Mouse (Mus musculus) kidney, embryonic 16.5 days (tissue): ENCODE results near the gene Lrig1. TPM values are rescaled to one million over a fixed set of nuclear protein-coding genes. Genes with fewer than 3 reads are reported as not detected.

Source experiments
- ATAC-seq: fragments of 200-750 bp; cut with Nextera tagmentation; 2 replicates; pipeline ENCODE4 v1.8.0; 2017; ENCODE audit warnings: moderate TSS enrichment; ENCODE audit not compliant: low FRiP score, low TSS enrichment
- H3K27ac ChIP-seq: fragments of 300-500 bp; sonication (generic); 2 replicates; pipeline ENCODE4 v1.5.1; 2014; ENCODE audit warnings: low read length
- H3K27me3 ChIP-seq: fragments of 300-500 bp; sonication (generic); 2 replicates; pipeline ENCODE4 v1.6.1; 2014; ENCODE audit warnings: low read length, control low read depth, mixed read lengths; ENCODE audit not compliant: insufficient read depth
- H3K36me3 ChIP-seq: fragments of 300-500 bp; sonication (generic); 2 replicates; pipeline ENCODE4 v1.6.1; 2014; ENCODE audit warnings: low read length, control low read depth, mixed read lengths; ENCODE audit not compliant: insufficient read depth
- H3K4me1 ChIP-seq: fragments of 300-500 bp; sonication (generic); 2 replicates; pipeline ENCODE4 v1.6.1; 2014; ENCODE audit warnings: low read length, control low read depth, mixed read lengths; ENCODE audit not compliant: insufficient read depth
- H3K4me2 ChIP-seq: fragments of 300-500 bp; sonication (generic); replicated peaks from 2 replicates; pipeline ENCODE4 v1.6.1; 2014; ENCODE audit warnings: low read depth, low read length
- H3K4me3 ChIP-seq: fragments of 300-500 bp; sonication (generic); 2 replicates; pipeline ENCODE4 v1.5.1; 2014; ENCODE audit warnings: mild to moderate bottlenecking, low read length
- H3K9ac ChIP-seq: fragments of 300-500 bp; sonication (generic); replicated peaks from 2 replicates; pipeline ENCODE4 v1.6.1; 2014; ENCODE audit warnings: low read length
- H3K9me3 ChIP-seq: fragments of 300-500 bp; sonication (generic); 2 replicates; pipeline ENCODE4 v1.6.1; 2016; ENCODE audit warnings: low read length, control low read depth
- WGBS: fragments of 180-500 bp; shearing (Covaris S2); extraction: QIAGEN DNeasy Blood & Tissue Kit; methylation state at CpG from one replicate; pipeline ENCODE4 v1.1.7; 2014; 5-methylcytosine and 5-hydroxymethylcytosine counted together
- polyA plus RNA-seq: library from polyadenylated mRNA; unstranded; fragments of >200 nt; fragmentation: Nextera tagmentation; extraction: Ambion mirVana; gene quantifications from 2 replicates; pipeline ENCODE4 v1.2.1, GENCODE M21; 2015

Gene Lrig1
- polyA plus RNA-seq, 1 experiment from 2014 or later = 7.4 TPM

DNA sequence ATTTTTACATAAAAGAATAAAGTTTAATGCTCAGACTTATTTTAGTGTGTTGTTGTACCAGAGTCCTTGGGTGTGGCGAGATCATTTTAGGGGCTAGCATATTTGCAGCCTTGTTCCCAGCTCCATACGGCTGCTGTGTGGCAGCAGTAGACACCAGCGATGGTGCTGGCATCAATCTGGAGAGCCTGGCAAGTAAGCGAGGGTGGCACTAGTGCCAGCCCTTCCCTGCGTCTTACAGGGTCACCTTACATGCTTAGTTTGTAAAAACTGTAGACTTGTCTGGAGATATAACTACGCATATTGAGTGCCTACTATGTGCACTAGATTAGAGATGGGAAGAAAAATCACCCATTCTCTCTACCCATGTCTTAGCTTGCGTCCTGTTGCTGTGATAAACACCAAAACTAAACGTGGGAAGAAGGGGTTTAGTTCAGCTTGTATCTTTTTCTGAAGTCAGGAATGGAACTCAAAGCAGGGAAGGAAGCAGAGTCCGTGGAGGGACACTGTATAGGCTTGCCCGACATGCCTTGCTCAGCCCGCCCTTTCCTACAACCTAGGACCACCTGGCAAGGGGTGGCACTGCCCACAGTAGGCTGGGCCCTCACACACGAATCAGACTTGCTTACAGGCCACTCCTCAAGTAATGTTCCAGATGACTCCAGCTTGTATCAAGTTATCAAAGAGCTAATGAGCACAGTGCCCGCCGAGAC lies 103.8 kb downstream of the Lrig1 start:
- H3K27ac ChIP-seq = no peak overlapping the region
- H3K9ac ChIP-seq = no peak overlapping the region
- no peaks in the 10 kb centered on the region for H3K27me3 ChIP-seq
- H3K9me3 ChIP-seq = no peaks in the 10 kb centered on the region
- H3K4me3 ChIP-seq = no peak overlapping the region
- H3K4me1 ChIP-seq = peaks cover 41% of the 10 kb centered on the region
- H3K36me3 ChIP-seq = no peaks in the 10 kb centered on the region
- no peak for ATAC-seq
- no peak overlapping the region for H3K4me2 ChIP-seq
- WGBS = 79% methylated on average over 14 of the region's 14 CpGs

DNA sequence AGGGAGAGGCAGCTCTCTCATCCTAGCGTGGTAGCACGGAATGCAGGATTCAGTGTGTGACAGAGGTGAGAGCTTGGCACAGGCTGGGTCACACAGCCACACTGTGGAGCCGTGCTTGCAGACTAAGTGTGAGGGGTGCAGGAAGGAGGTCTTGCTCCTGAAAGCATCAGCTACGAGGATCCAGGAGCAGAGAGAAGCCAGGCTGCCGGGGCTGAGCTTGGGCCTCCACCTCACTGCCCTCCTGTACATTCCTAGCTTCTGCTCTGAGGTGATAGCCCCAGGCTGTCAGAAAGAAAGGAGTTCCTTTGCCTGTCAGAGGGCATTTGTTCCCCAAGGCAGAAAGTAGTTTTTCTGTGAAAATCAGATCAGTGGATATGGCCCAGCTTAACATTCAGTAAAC lies 104.8 kb downstream of the Lrig1 start:
- Histone ChIP-seq H3K27ac (no peak overlapping the region), H3K36me3 (no peaks in the 10 kb centered on the region), H3K4me3 (no peak overlapping the region), H3K27me3 (no peaks in the 10 kb centered on the region), H3K9me3 (no peaks in the 10 kb centered on the region), H3K4me1 (peaks cover 35% of the 10 kb centered on the region), H3K4me2 (no peak overlapping the region), H3K9ac (no peak overlapping the region)
- 65% methylated on average over 5 of the region's 5 CpGs for WGBS
- no peak for ATAC-seq

DNA sequence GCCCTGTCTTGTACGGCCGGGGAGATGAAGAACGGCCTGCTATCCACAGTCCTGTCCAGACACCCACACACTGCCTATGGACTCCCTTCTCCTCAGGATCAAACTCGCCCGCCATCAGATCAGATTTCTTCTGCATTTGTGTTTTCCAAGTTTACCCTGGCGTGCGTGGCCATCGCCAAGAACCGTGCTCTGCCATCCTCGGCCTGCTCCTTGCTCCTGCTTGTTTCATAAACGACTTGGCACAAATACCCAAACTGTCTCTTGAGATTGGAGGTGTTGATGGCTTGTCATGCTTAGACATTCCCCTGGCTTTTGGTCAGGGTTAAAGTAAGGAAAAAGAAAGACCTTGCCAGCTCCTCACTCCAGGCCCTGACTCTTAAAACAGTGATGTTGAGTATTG lies 105.2 kb downstream of the Lrig1 start:
- peaks cover 35% of the 10 kb centered on the region for H3K4me1 ChIP-seq
- H3K4me3 ChIP-seq = no peak overlapping the region
- H3K9ac ChIP-seq = 0 out of 2 replicates have a peak overlapping the region, but pooled peaks have one; percentile 29
- no peak for ATAC-seq
- no peaks in the 10 kb centered on the region for H3K27me3 ChIP-seq
- no peaks in the 10 kb centered on the region for H3K9me3 ChIP-seq
- 46% methylated on average over 11 of the region's 11 CpGs for WGBS
- no peak overlapping the region for H3K27ac ChIP-seq
- H3K36me3 ChIP-seq = no peaks in the 10 kb centered on the region
- no peak overlapping the region for H3K4me2 ChIP-seq

DNA sequence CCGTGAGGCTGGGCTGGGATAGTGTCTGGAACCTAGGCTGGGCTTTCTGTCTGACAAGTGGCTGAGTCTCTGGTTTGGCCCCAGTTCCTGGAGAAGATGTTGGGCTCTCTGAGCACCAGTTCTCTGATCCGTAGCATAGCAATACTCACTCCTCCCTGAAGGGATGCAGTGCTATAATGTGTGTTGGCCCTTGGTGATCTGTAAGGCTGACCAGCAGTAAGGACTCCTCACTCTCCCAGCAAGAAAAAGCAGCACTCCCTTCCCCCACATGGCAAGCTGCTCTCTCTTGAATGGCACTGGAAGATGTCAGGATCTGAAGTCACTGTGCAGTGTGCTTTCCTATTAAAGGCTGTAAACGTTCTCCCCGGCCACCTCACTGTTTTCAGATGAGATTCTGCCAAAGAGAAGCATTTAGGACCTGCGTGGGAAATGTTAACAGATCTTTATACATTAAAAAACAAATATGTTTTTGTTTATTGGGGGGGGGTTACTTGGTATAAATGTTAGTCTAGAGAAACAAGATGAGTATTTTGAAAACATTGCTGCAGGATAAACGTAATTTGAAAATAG lies 105.8 kb downstream of the Lrig1 start:
- Histone ChIP-seq H3K9me3 (no peaks in the 10 kb centered on the region), H3K36me3 (no peaks in the 10 kb centered on the region), H3K4me3 (no peak overlapping the region), H3K4me1 (peaks cover 35% of the 10 kb centered on the region), H3K4me2 (no peak overlapping the region), H3K27ac (no peak overlapping the region; the same call in 1 of the 2 replicates), H3K27me3 (no peaks in the 10 kb centered on the region), H3K9ac (no peak overlapping the region)
- WGBS = 47% methylated on average over 6 of the region's 6 CpGs
- no peak for ATAC-seq

DNA sequence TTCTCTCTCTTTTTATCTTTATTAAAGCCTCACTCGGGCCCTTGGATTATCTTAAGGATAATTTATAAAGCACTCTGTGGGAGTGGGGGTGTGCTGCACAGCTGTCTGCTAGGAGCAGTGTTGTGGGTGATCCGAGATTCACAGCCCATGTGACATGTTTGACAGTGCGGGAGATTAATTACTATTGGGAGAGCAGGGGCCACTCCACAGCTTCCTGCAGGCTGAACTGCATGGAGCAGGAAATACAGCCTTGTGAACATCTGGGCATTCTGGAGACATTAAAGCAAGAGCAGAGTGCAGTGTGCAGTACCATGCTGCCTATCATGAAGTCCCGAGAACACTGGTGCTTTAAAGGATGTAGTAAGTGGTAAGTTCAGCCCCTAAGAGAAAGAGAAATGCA lies 107.2 kb downstream of the Lrig1 start:
- H3K4me1 ChIP-seq = peaks cover 35% of the 10 kb centered on the region
- H3K4me2 ChIP-seq = peak overlapping the region; percentile 23; the same call in 1 of the 2 replicates
- ATAC-seq = peak; percentile 95
- H3K36me3 ChIP-seq = no peaks in the 10 kb centered on the region
- H3K4me3 ChIP-seq = no peak overlapping the region
- H3K27ac ChIP-seq = peak overlapping the region; percentile 50; the same call in 1 of the 2 replicates
- no peaks in the 10 kb centered on the region for H3K9me3 ChIP-seq
- no peak overlapping the region for H3K9ac ChIP-seq
- no peaks in the 10 kb centered on the region for H3K27me3 ChIP-seq
- WGBS = 8% methylated on average over 4 of the region's 4 CpGs

DNA sequence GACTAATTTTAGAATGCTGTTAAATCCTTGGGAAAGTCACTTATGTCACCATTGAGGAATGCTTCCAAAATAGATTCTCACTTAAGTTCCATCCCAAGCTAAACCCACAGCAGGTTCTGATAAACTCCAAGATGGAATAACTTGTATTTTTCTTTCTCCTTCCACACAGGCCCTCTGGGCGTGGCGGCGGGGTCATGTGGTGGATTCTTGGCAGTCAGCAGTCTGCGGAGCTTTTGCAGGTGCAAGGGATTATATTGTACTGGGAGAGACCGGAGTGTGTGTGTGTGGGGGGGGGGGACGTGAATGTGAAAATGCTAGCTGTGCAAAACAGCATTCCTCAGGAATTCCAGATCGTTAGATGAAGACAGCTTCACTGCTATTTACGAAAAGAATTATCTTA lies 107.7 kb downstream of the Lrig1 start:
- Histone ChIP-seq H3K4me2 (peak overlapping the region; percentile 23; the same call in 1 of the 2 replicates), H3K27ac (peak overlapping the region; percentile 18; the same call in 1 of the 2 replicates), H3K4me3 (no peak overlapping the region), H3K4me1 (peaks cover 35% of the 10 kb centered on the region), H3K36me3 (no peaks in the 10 kb centered on the region), H3K27me3 (no peaks in the 10 kb centered on the region), H3K9me3 (no peaks in the 10 kb centered on the region), H3K9ac (no peak overlapping the region)
- peak; percentile 53; the same call in 1 of the 2 replicates for ATAC-seq
- WGBS = 7% methylated on average over 8 of the region's 8 CpGs

DNA sequence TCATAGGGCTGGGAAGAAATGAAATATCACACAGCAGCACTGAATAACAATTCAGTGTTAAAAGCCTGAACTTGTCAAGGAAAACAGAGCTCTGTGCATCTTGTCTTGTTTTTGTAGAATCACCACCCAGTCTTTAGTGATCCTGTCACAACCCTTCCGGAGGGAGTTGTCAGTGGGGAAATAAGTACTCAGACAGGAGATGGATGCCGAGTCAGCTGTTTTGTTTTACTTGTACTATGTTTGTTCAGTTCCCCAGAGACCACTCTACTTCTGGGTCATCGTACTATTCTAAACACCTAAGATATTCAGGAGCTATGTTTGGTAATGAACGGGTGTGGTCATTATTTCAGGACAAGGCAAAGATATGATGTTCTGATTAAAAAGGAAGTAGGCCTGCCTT lies 111.6 kb downstream of the Lrig1 start:
- Histone ChIP-seq H3K9ac (no peak overlapping the region), H3K4me1 (peaks cover 13% of the 10 kb centered on the region), H3K36me3 (no peaks in the 10 kb centered on the region), H3K9me3 (no peaks in the 10 kb centered on the region), H3K4me3 (no peak overlapping the region), H3K4me2 (no peak overlapping the region), H3K27ac (no peak overlapping the region), H3K27me3 (no peaks in the 10 kb centered on the region)
- ATAC-seq = no peak
- WGBS = 59% methylated on average over 4 of the region's 4 CpGs

DNA sequence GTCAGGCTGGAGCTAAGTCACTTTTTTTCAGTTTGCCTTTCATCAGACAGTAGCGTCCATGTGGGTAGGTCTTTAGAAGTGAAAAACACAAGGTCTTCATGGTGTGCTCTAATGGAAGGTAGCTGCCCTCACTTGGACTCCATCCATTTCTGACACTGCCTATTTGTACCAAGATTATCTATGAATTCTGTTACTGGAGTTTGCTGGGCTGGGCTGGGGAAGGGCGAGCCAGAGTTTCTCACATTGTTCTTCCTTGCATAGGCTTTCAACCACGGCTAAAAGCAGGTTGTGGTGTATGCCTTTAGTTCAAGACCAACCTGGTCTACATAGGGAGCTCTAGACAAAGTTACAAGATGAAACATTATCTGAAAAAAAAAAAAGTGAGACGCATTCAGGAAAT lies 115.0 kb downstream of the Lrig1 start:
- WGBS = 85% methylated on average over 4 of the region's 4 CpGs
- Histone ChIP-seq H3K4me2 (no peak overlapping the region), H3K9me3 (no peaks in the 10 kb centered on the region), H3K4me1 (no peaks in the 10 kb centered on the region), H3K4me3 (no peak overlapping the region), H3K9ac (no peak overlapping the region), H3K27ac (no peak overlapping the region), H3K36me3 (no peaks in the 10 kb centered on the region), H3K27me3 (no peaks in the 10 kb centered on the region)
- ATAC-seq = no peak

DNA sequence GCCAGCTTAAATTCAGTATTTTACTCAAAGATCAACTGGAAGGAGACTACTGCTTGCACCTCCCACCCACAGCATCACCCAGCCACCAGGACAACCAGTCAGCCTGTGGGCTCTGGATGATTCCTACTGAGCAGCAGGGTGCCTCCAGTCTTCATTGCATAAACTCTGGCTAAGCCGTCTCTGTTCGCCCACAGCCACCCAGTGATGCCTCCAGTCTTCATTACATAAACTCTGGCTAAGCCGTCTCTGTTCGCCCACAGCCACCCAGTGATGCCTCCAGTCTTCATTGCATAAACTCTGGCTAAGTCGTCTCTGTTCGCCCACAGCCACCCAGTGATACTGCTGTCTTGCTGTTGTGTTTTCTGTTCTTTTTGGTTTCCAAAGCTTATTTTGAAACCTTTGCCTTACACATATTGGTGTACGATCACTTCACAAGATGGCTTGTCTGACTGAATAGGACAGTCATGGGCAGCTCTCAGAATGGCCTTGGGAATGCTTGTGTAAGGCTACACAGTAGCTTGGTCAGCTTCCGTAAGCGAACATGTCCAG lies 115.7 kb downstream of the Lrig1 start:
- H3K27me3 ChIP-seq = no peaks in the 10 kb centered on the region
- 94% methylated on average over 9 of the region's 9 CpGs for WGBS
- no peak overlapping the region for H3K27ac ChIP-seq
- no peaks in the 10 kb centered on the region for H3K9me3 ChIP-seq
- H3K4me2 ChIP-seq = no peak overlapping the region
- H3K4me3 ChIP-seq = no peak overlapping the region
- no peak overlapping the region for H3K9ac ChIP-seq
- no peak for ATAC-seq
- H3K36me3 ChIP-seq = no peaks in the 10 kb centered on the region
- H3K4me1 ChIP-seq = no peaks in the 10 kb centered on the region

DNA sequence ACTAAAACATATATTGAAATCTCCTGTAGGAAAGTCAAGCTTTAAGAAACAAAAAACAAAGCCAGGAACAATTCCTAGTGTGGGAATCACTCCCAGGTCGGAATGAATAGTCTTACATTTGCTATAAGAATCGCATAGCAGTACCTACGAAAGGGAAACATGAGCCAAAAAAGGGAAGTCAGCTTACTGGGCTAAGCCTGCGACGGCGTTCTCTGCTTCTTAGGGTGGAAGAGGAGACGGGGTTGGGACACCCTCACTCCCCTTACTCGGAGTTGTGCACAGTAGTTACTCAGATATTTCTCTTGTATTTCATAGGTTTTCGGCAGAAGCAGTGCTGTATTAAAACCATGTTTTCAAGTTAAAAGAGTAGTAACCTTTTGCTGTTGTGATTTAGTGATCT lies 117.9 kb downstream of the Lrig1 start:
- no peak overlapping the region for H3K9ac ChIP-seq
- WGBS = 68% methylated on average over 9 of the region's 9 CpGs

More for the DNA sequence above, 117.9 kb downstream of the Lrig1 start:
- Histone ChIP-seq H3K9me3 (no peaks in the 10 kb centered on the region), H3K36me3 (no peaks in the 10 kb centered on the region), H3K4me3 (no peak overlapping the region), H3K4me2 (no peak overlapping the region), H3K27ac (no peak overlapping the region), H3K4me1 (no peaks in the 10 kb centered on the region), H3K27me3 (no peaks in the 10 kb centered on the region)
- ATAC-seq = no peak
